Mouse (Mus musculus) bone marrow, adult 2 months (tissue): ENCODE data around the gene Ntmt1.

ENCODE experiments used
- CTCF ChIP-seq: fragments of 200-500 bp; IDR thresholded peaks from 2 replicates; pipeline ENCODE4 v1.5.1; 2011; ENCODE audit warnings: low read length, control low read depth; ENCODE audit not compliant: control insufficient read depth, insufficient read depth
- POLR2A ChIP-seq: fragments of 200-500 bp; IDR thresholded peaks from 2 replicates; pipeline ENCODE4 v1.6.1; 2011; ENCODE audit warnings: low read depth, mild to moderate bottlenecking, control low read depth, low read length, borderline replicate concordance; ENCODE audit not compliant: control insufficient read depth

DNA sequence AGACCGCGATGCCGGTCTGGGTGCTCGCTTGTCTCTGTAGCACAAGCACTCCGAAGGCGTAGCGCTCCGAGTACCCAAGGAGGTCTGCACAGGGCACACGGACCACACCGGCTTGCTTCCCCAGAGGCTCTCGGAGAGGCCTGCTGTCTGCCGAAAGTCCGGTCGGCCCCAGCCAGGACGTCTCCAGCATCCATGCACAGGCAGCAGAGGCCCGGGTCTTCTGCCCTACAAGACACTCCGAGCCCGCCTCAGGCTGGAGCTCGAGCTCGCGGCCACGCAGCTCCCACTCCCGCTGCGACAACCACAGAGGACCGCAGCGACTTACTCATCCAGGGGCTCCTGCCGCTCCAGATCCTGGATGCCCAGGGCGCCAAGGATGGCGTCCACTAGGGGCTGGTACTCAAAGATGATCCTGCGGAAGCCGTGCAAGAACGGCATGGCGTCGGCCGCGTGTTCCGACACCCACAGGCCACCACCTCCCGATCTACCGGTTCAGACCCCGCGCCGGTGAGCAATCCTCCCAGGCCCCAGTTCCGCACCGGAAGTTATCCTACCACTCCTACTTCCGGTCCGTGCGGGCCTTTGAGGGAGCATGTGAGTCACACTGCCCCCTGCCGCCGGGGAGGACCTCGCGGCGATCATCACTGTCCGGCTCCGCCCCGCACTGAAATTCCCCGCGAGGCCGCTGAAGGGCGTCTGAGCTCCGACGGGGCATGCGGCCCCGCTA lies 20.3 kb downstream of the Ntmt1 start:
- TF ChIP-seq CTCF (peak; percentile 94), POLR2A (peak; percentile 77; the same call in 1 of the 2 replicates)
